Mouse (Mus musculus) intestine, embryonic 15.5 days (tissue): Measurements from ENCODE around the gene Jmjd8. TPM values are rescaled to one million over a fixed set of nuclear protein-coding genes. Genes with fewer than 3 reads are reported as not detected.

Source experiments
- ATAC-seq: fragments of 200-750 bp; cut with Nextera tagmentation; 2 replicates; pipeline ENCODE4 v1.8.0; 2017; ENCODE audit warnings: moderate TSS enrichment, moderate library complexity
- H3K27ac ChIP-seq: fragments of 300-500 bp; sonication (generic); 2 replicates; pipeline ENCODE4 v1.5.1; 2015; ENCODE audit warnings: mild to moderate bottlenecking, inconsistent platforms
- H3K27me3 ChIP-seq: fragments of 300-500 bp; sonication (generic); replicated peaks from 2 replicates; pipeline ENCODE4 v1.6.1; 2015; ENCODE audit warnings: inconsistent platforms
- H3K36me3 ChIP-seq: fragments of 300-500 bp; sonication (generic); 2 replicates; pipeline ENCODE4 v1.6.1; 2015; ENCODE audit warnings: inconsistent platforms
- H3K4me1 ChIP-seq: fragments of 300-500 bp; sonication (generic); replicated peaks from 2 replicates; pipeline ENCODE4 v1.6.1; 2015; ENCODE audit warnings: inconsistent platforms
- H3K4me2 ChIP-seq: fragments of 300-500 bp; sonication (generic); replicated peaks from 2 replicates; pipeline ENCODE4 v1.6.1; 2015; ENCODE audit warnings: mild to moderate bottlenecking, inconsistent platforms
- H3K4me3 ChIP-seq: fragments of 300-500 bp; sonication (generic); replicated peaks from 2 replicates; pipeline ENCODE4 v1.5.1; 2015; ENCODE audit warnings: inconsistent platforms
- H3K9ac ChIP-seq: fragments of 300-500 bp; sonication (generic); 2 replicates; pipeline ENCODE4 v1.6.1; 2015; ENCODE audit warnings: inconsistent platforms
- H3K9me3 ChIP-seq: fragments of 300-500 bp; sonication (generic); 2 replicates; pipeline ENCODE4 v1.6.1; 2016; ENCODE audit warnings: inconsistent platforms
- WGBS: fragments of 180-500 bp; shearing (Covaris S2); methylation state at CpG from one replicate; pipeline ENCODE4 v1.1.7; 2015; 5-methylcytosine and 5-hydroxymethylcytosine counted together
- polyA plus RNA-seq: library from polyadenylated mRNA; unstranded; fragments of >200 nt; fragmentation: Nextera tagmentation; extraction: Ambion mirVana; gene quantifications from 2 replicates; pipeline ENCODE4 v1.2.1, GENCODE M21; 2015

Gene Jmjd8
- polyA plus RNA-seq, 1 experiment from 2014 or later: 45.1 TPM

DNA sequence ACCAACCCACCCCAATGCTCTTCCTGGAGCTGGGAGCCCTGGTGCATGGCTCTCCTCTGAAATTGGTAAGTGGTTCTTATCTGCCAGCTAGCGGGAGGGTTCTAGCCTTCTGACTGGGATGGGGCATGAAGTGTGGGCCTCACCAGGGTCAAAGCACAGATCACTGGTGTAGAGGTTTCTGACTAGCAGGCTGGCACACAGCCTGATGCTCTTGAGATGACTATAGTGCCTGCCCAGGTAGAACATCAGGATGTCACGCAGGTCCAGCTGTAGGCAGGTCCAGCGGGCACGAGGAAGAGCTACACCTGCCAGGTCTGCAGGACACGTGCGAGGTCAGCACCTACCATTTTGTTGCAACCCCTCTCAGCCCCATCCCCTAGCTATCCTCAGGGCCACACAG lies 31.6 kb downstream of the Jmjd8 start:
- Histone ChIP-seq H3K27ac (no peak overlapping the region), H3K4me2 (peak overlapping the region; percentile 95), H3K9ac (peak overlapping the region; percentile 77; the same call in 1 of the 2 replicates), H3K4me3 (peak overlapping the region; percentile 69), H3K4me1 (peaks cover 19% of the 10 kb centered on the region), H3K27me3 (no peaks in the 10 kb centered on the region), H3K9me3 (no peaks in the 10 kb centered on the region), H3K36me3 (no peaks in the 10 kb centered on the region)
- WGBS: 89% methylated on average over 6 of the region's 6 CpGs
- no peak for ATAC-seq

DNA sequence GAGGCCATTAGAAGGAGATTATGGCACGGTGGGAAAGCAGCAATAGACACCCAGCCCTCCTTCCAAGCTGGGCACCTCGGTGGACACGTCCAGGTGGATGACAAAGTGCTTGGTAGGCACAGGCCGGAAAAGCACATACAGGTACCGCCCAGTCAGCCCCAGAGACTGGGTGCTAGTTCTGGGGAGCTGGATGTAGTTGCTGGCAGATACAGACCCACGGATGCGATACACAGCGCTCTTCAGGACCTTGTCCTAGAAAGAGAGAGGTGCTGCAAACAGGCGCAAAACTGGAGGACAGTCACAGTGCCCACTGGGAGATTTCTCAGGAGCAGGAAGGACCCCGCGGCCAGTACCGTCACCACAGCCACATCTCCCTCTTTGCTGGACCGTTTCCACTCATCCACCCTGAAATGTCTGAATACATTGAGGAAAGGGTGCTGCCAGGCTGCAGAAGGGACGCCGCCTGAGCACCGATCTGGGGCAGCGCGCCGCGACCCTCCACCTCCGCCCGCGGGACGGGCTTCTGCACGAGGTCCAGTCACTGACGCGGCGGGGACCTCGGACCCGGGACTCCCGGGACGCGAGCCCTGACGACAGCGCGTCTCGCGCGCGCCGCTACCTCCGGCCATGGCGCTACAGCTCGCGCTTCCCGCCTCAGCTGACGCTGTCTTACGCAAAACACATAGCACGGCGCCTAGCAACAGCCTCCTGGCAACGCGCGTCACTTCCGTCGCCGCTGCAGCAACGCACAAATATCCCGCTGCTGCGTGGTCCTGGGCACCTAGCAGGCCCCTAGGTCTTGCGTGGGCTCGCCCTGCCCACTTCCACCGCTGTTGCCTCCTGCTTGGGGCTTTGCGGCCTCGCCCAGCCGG lies 32.4 kb downstream of the Jmjd8 start, which contains the start of gene Wdr90:
Wdr90 (minus strand) TSS at position 670 of the 872 bp plus-strand sequence.
- H3K9me3 ChIP-seq: no peaks in the 10 kb centered on the region
- H3K4me1 ChIP-seq: peaks cover 19% of the 10 kb centered on the region
- ATAC-seq: peak; percentile 94
- H3K4me2 ChIP-seq: peak within 1 kb of the TSS; percentile 95
- peak within 1 kb of the TSS; percentile 69 for H3K4me3 ChIP-seq
- WGBS: 2% methylated on average over 65 of the region's 65 CpGs
- peak within 1 kb of the TSS; percentile 81 for H3K27ac ChIP-seq
- H3K9ac ChIP-seq: peak within 1 kb of the TSS; percentile 77
- H3K27me3 ChIP-seq: no peaks in the 10 kb centered on the region
- H3K36me3 ChIP-seq: no peaks in the 10 kb centered on the region

DNA sequence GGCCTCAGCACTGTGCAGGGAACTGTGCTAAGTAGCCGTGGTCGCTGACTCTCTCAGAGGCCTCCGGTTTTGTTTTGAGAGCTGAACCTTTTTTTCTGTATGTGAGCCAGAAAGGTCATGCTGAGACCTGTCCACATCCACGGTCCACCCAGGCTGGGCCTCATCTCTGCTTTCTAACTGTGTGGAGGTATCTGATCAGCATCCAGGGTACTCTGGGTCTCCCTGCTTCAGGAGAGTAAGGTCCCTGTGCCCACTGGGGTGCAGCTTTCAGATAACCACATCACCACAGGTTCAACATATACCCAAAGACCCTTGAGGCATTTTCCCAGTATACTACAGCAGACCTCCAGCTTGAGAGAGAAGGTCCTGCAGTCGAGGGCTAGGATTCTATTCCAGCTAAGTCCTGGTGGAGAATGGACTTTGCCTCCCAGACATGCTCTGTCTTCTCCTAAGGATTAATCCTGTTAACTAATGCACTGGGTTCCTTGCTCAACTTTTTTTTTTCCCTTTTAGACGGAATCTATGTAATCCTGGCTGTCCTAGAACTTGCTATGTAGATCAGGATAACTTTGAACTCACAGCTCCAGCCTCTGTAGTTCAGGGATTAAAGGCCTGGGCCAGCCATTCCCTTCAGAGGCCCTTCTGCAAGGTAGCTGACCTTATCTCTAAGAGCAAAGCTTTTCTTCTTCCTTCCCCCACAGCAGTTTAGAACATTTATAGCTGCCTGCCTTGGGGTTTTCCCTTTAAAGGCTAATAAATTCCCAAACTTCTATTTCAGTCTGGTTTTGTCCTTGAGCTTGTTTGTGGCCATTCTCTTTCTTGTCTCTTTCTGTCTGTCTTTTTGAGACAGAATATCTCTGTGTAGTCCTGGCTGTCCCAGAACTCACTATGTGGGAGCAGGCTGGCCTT lies 33.3 kb downstream of the Jmjd8 start:
- H3K36me3 ChIP-seq: no peaks in the 10 kb centered on the region
- peak overlapping the region; percentile 69 for H3K4me3 ChIP-seq
- WGBS: 9% methylated on average over 6 of the region's 6 CpGs
- peak overlapping the region; percentile 81 for H3K27ac ChIP-seq
- ATAC-seq: peak; percentile 14; the same call in 1 of the 2 replicates
- peaks cover 22% of the 10 kb centered on the region for H3K4me1 ChIP-seq
- no peaks in the 10 kb centered on the region for H3K9me3 ChIP-seq
- H3K4me2 ChIP-seq: peak overlapping the region; percentile 95
- peak overlapping the region; percentile 77 for H3K9ac ChIP-seq
- H3K27me3 ChIP-seq: no peaks in the 10 kb centered on the region

DNA sequence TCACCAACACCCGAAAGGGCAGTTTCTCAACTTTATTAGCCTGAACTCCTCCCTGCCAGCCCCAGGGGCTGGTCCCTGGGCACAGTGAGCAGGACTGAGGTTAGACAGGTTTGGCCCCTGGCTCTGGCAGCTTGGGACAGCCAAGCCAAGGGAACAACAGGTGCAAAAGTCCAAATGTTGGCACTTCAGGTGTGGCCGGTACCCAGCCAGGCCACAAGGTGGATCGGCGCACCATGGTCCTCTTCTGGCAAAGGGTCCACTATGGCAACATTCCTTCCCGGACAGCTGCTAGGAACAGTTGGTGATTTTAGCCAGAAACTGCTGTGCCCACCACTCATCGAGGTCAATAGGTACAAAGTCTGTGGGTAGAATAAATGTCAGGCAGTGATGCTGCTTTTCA lies 35.0 kb downstream of the Jmjd8 start:
- Histone ChIP-seq H3K27ac (no peak overlapping the region), H3K4me2 (no peak overlapping the region), H3K36me3 (no peaks in the 10 kb centered on the region), H3K27me3 (no peaks in the 10 kb centered on the region), H3K4me1 (peaks cover 29% of the 10 kb centered on the region), H3K9ac (no peak overlapping the region), H3K9me3 (no peaks in the 10 kb centered on the region), H3K4me3 (no peak overlapping the region)
- no peak for ATAC-seq
- 87% methylated on average over 6 of the region's 6 CpGs for WGBS

DNA sequence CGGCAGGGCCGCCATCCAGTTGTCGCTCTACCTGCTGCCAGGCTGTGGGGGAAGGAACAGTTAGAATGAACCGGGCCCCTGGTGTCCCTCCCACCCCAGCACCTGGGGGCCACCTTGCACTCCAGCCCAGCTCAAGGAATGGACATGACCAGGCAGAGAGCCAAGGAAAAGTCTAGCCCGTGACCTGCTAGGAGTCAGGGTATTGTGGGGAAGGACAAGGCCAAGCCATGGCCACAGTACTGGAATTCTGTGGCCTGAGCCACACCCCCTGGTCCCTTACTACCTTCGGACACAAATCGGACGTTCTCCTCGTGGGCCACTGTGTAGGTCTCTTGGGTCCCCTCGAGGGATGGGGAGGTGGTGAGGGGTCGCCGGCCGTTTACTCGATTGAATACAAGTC lies 35.6 kb downstream of the Jmjd8 start:
- no peak overlapping the region for H3K27ac ChIP-seq
- no peak for ATAC-seq
- H3K27me3 ChIP-seq: no peaks in the 10 kb centered on the region
- 89% methylated on average over 14 of the region's 14 CpGs for WGBS
- no peak overlapping the region for H3K4me3 ChIP-seq
- H3K9ac ChIP-seq: no peak overlapping the region
- H3K4me1 ChIP-seq: peaks cover 29% of the 10 kb centered on the region
- no peaks in the 10 kb centered on the region for H3K9me3 ChIP-seq
- H3K4me2 ChIP-seq: no peak overlapping the region
- H3K36me3 ChIP-seq: no peaks in the 10 kb centered on the region

DNA sequence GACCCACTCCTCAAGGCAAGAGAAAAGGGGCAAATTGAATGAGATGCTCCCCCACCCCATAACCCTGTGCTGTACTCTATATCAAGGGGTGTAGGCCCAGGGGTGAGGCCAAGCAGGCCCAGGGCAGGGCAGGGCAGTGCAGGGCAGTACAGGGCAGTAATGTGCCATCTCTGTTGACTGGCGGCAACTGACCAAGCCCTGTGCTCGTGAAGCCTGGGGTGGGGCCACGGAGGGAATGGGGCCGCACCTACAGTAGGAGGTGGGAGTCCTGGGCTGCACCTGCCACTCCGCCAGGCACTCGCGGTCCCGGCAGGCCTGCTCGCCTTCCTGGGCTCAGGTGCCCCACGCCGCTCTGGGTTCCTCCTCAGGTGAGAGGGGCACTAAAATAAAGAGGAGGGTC lies 36.6 kb downstream of the Jmjd8 start:
- H3K27ac ChIP-seq: no peak overlapping the region
- H3K4me2 ChIP-seq: no peak overlapping the region
- H3K27me3 ChIP-seq: no peaks in the 10 kb centered on the region
- no peak for ATAC-seq
- 80% methylated on average over 11 of the region's 11 CpGs for WGBS
- H3K9ac ChIP-seq: no peak overlapping the region
- H3K4me1 ChIP-seq: peaks cover 25% of the 10 kb centered on the region
- H3K9me3 ChIP-seq: no peaks in the 10 kb centered on the region
- H3K36me3 ChIP-seq: no peaks in the 10 kb centered on the region
- H3K4me3 ChIP-seq: no peak overlapping the region

DNA sequence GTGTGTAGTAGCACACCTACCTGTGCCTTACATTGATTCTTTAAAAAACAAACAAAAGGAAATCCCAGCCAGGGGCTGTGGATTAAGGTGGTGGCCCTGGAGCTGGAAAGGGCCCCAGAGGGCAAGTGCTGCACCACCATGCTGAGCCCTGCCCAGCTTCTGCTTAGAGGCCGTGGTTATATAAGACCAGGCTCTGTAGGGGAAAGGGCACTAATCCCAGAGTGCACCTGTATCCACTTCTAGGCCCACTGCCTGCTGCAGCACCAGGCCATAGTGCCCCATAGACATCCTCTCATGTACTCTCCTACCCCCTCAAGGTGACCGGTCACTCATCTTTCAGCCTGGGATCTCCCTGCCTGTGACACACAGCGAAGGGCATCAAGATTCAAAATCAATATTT lies 37.5 kb downstream of the Jmjd8 start:
- H3K9ac ChIP-seq: no peak overlapping the region
- no peaks in the 10 kb centered on the region for H3K27me3 ChIP-seq
- no peaks in the 10 kb centered on the region for H3K36me3 ChIP-seq
- WGBS: 81% methylated on average over 3 of the region's 3 CpGs
- H3K27ac ChIP-seq: no peak overlapping the region
- peaks cover 17% of the 10 kb centered on the region for H3K4me1 ChIP-seq
- H3K4me3 ChIP-seq: no peak overlapping the region
- no peaks in the 10 kb centered on the region for H3K9me3 ChIP-seq
- H3K4me2 ChIP-seq: peak overlapping the region; percentile 27
- ATAC-seq: no peak

DNA sequence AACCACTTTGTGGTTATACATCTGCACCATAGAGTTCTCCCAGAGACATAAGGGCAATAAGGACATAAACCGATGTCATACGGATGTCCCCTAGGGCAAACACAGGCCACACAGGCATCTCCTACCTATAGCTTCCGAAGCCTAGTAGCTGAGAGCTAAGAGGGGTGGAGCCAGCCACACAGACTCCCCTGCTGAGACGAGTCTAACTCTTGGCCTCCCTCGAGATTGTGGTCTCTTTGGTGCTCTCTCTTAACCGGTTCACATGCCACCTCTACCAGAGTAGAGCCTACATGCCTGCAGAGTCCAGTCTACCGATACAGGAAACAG lies 38.8 kb downstream of the Jmjd8 start:
- no peaks in the 10 kb centered on the region for H3K36me3 ChIP-seq
- 10% methylated on average over 7 of the region's 7 CpGs for WGBS
- peak; percentile 16; the same call in 1 of the 2 replicates for ATAC-seq
- 0 out of 2 replicates have a peak, but pooled peaks cover 10% of the 10 kb centered on the region for H3K4me1 ChIP-seq
- no peaks in the 10 kb centered on the region for H3K27me3 ChIP-seq
- peak overlapping the region; percentile 87 for H3K4me2 ChIP-seq
- H3K27ac ChIP-seq: peak overlapping the region; percentile 74; the same call in 1 of the 2 replicates
- peak overlapping the region; percentile 67; the same call in 1 of the 2 replicates for H3K9ac ChIP-seq
- peak overlapping the region; percentile 66 for H3K4me3 ChIP-seq
- no peaks in the 10 kb centered on the region for H3K9me3 ChIP-seq

DNA sequence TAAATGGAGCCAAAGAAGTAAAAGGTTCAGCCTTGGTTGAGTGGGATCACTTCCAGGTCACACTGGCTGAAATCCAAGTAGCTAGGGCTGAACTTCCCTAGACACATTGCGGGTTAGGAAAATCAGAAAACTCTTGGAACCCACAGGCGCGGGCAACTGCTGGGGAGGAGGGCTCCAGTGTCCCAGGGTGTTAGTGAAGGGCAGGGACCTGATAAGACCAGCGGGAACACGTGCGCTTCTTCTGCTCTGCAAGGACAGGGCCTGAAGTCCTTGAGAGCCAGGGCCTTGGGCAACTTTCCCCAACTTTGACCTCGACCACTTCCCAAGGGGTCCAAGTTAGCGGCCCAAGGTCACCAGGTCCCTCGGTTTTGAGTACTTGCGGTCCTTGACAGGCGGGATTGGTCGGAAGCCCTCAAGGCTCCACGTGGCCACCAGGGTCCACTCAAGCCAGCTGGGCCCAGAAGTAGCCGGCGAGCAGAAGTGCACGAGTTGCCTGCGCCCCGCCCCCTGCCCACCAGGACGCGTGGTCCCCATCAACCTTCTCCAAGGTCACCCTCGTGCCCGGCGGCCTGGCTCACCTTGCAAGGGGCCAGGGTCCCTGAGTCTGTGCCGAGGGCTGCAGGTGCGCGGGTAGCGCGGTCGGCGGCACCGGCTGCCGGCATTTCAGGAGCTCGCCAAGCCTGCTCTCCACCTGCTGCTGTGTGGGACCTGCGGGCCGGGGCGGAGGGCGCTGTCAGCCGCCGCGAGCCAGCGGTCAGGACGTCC lies 39.4 kb downstream of the Jmjd8 start:
- ATAC-seq: peak; percentile 52
- WGBS: under 1% methylated on average over 42 of the region's 42 CpGs

DNA sequence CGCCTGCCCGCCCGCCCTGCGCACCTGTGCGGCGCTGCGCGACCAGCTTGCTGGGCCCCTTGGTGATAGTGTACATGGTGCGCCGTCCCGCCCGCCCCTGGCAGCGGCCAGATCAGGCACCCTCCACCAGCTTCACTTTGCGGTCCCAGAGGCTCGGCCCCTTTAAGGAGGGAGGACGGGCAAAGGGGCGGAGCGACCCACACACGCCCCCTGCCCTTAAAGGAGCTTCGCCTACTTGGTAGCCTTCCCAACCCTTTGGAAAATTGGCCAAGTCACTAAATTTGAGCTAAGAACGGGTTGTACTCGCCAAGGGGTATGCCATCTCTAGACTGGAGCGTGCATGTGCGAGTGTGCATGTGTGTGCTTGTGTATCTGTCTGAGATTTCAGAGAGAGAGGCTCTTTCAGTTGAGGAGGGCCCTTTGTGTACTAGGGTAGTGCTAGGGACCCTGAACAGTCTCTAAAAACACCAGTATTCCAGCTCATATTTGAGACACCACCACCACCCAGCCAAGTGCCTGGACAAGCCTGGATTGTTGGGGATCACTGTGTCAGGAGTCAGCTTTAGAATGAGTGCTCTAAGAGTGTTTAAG lies 40.0 kb downstream of the Jmjd8 start, which contains the start of gene Mcrip2:
Mcrip2 (minus strand) TSS at position 164 of the 591 bp plus-strand sequence.
- Histone ChIP-seq H3K4me3 (peak within 1 kb of the TSS; percentile 66), H3K9me3 (no peaks in the 10 kb centered on the region), H3K36me3 (no peaks in the 10 kb centered on the region), H3K4me2 (peak within 1 kb of the TSS; percentile 87), H3K4me1 (0 out of 2 replicates have a peak, but pooled peaks cover 10% of the 10 kb centered on the region), H3K27ac (peak within 1 kb of the TSS; percentile 74), H3K27me3 (no peaks in the 10 kb centered on the region), H3K9ac (peak within 1 kb of the TSS; percentile 67)
- peak; percentile 92 for ATAC-seq
- under 1% methylated on average over 24 of the region's 24 CpGs for WGBS

More for the DNA sequence above, 39.4 kb downstream of the Jmjd8 start:
- no peaks in the 10 kb centered on the region for H3K36me3 ChIP-seq
- H3K27ac ChIP-seq: peak overlapping the region; percentile 74
- H3K4me1 ChIP-seq: 0 out of 2 replicates have a peak, but pooled peaks cover 10% of the 10 kb centered on the region
- H3K27me3 ChIP-seq: no peaks in the 10 kb centered on the region
- H3K9ac ChIP-seq: peak overlapping the region; percentile 67
- H3K4me3 ChIP-seq: peak overlapping the region; percentile 66
- no peaks in the 10 kb centered on the region for H3K9me3 ChIP-seq
- H3K4me2 ChIP-seq: peak overlapping the region; percentile 87

DNA sequence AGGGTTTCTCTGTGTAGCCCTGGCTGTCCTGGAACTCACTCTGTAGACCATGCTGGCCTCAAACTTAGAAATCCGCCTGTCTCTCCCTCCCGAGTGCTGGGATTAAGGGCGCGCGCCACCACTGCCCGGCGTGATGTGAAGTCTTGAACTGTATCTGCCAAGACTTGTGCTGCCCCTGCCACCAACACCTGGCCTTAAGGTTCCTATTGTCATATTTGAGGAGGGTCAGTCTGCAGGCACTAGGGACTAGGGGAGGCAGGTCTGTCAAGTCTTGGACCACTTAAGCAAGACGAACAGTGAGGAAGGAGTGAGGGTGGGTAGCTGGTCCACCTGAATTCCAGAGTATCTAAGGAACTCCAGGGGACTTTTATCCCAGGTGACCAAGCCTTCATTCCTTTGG lies 40.8 kb downstream of the Jmjd8 start:
- no peaks in the 10 kb centered on the region for H3K36me3 ChIP-seq
- H3K9me3 ChIP-seq: no peaks in the 10 kb centered on the region
- H3K9ac ChIP-seq: no peak overlapping the region
- no peak overlapping the region for H3K4me3 ChIP-seq
- no peaks in the 10 kb centered on the region for H3K27me3 ChIP-seq
- H3K4me2 ChIP-seq: no peak overlapping the region
- no peak overlapping the region for H3K27ac ChIP-seq
- peaks cover 15% of the 10 kb centered on the region; the same call in 1 of the 2 replicates for H3K4me1 ChIP-seq
- no peak for ATAC-seq
- 85% methylated on average over 8 of the region's 8 CpGs for WGBS
